Mouse (Mus musculus): ENCODE results near the gene Disp2.

Disp2 gene

GRCm38 (mm10) chr2:118756103-118756502 is 23.4 kb upstream of the Disp2 start:
- no peak for DNase-seq (ENCODE audit: low read depth, low spot score)

DNA sequence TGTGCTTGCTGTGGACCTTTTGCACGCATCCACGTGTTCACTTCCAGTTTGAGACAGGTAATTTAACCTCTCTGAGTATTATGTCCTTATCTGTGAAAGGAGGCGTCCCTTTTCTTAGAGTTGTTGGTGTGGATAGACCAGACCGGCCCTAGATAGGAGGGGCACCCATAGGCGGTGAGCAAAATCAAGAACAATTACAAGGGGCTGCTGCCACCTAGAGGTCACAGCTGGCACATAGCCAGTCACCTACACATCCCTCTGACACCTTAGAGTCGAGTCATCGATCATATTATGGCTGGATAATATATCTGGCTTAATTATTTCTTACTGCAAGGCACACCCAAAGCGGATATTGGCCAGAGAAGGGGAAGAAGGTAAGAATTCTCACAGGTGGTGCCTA is 19.7 kb upstream of the Disp2 start:
- peak; percentile 60 for DNase-seq (ENCODE audit: low read depth, low spot score)

DNA sequence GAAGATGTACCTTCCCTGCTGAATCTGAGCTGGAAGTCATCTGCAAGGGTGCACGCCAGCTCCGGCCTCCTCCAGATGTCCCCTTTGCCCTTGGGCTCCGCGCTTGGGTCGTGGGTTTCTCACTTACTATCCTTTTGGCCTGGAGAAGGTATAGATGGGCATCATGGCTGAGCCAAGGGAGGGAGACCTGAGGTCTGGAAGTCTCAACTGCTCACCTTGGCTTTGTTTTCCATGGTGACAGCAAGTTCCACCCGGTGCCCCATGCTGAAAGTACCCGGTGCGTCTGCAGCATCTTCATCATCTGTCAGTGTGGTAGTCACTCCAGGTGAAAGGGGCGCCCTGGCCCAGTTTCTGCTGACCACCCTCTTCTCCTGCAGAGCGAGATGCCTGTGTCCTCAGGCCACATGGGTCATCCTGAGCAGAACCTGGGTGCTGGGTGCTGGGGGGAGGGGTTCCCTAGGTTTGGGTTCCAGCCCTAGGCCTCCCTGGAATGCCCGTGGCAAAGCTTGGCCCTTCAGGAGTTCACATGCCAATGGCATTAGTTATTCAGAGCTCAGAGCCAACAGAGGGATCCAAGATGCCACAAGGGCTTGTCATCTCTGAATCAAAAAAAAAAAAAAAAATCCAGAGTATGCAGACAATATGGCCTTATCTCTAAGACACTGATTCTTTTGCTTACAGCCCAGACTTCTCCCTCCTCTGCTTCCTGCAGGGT is 19.1 kb upstream of the Disp2 start:
- DNase-seq (ENCODE audit: low read depth, low spot score), result no peak

GRCm38 (mm10) chr2:118761358-118761757 is 18.2 kb upstream of the Disp2 start:
- DNase-seq (ENCODE audit: low read depth, low spot score), result no peak

GRCm38 (mm10) chr2:118761906-118762783 is 17.4 kb upstream of the Disp2 start, which contains the start of gene Ccdc9b:
TSS of gene Ccdc9b (minus strand) at chr2:118762661.
- DNase-seq (ENCODE audit: low read depth, low spot score), result no peak

DNA sequence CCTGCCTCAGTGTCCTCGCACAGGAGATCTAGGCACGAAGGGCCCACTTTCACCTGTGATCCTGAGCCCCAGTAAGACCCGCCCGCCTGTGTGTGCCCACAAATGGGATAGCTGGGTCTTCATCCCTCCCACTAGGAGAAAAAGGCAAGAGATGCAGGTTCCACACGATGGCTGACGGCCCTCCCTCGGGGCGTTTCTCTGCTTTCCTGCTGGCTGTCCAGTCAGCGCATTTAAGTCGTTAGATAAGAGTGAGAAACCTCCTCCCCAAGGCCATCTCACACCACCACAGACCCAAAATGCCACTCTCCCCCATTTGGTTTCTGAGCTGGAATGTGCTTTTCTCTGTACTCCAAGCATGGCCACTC is 16.8 kb upstream of the Disp2 start:
- no peak for DNase-seq (ENCODE audit: low read depth, low spot score)

DNA sequence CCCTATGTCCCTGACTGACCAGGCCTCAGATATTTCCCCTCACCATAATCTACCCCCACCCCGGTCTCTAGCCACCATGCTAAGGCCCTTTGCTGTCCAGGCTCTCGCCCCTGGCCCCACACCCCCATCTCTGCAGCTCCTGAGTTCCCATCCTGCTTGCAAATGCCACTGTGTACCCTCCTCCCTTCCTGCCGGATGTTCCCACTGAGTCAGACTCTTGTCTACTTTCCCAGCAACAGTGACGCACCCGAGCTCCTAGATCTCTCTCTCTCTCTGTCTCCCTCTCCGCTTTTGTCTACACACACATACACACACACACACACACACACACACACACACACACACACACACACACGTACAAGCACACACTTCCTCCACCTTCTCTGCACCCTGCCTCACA is 16.1 kb upstream of the Disp2 start:
- DNase-seq (ENCODE audit: low read depth, low spot score), result no peak

GRCm38 (mm10) chr2:118764094-118764831 is 15.3 kb upstream of the Disp2 start:
- peak; percentile 67 for DNase-seq (ENCODE audit: low read depth, low spot score)

DNA sequence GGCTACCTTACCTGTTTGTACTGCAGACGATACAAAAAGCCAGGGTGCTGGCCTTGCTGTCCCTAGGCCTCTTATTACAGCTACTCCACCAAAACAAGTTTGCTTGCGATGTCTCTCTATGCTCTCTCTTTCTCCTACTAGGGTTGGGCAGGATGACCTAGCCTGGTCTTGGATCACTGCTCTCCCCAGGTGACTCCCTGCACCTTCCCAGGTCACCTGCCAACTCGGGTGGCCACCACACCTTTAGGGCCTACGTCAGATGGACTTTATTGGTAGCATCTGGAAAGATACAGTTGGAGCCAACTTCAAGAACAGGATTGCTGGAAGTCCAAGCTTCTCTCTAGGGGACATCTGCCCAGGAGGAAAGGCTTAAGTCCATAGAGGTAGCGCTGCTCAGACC is 14.6 kb upstream of the Disp2 start:
- no peak for DNase-seq (ENCODE audit: low read depth, low spot score)

- DNase-seq (ENCODE audit: low read depth, low spot score), result no peak
Measured at GRCm38 (mm10) chr2:118766041-118767033, 13.2 kb upstream of the Disp2 start.

DNA sequence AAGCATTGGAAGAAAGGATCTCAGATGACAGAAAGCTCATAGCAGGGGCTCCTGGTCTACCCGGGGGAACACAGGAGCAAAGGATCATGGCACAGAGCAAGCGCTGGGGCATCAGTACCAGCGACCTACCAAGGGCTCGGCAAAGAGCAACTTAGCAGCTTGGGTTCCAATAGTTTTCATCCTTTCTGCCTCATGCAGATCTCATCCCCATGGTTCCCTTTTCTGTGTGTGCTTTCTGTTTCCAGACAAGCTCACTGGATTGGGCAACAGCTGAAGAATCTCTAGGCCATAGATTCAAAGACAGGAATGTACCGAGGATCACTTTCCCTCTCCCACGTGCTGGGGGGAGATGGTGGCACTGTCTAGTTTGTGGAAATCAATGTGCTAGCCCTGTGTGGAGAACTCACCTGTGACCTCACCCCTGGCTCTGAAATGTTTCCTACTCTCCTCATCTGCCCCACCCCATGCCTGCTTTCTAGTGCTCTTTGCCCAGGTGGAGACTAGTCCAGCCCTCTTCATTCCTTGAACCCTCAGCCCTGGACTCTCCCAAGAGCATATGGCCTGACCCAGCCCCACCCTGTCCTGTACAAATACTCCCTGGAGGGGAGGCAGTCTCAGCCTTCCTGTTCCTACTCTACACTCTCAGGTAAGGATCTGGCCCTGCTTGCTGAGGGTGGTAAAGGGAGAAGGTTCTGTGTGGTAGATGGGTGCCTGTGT is 7.2 kb upstream of the Disp2 start, which contains the start of gene Phgr1:
TSS of gene Phgr1 (plus strand) at position 612 of the 717 bp plus-strand sequence.
- no peak for DNase-seq (ENCODE audit: low read depth, low spot score)

DNA sequence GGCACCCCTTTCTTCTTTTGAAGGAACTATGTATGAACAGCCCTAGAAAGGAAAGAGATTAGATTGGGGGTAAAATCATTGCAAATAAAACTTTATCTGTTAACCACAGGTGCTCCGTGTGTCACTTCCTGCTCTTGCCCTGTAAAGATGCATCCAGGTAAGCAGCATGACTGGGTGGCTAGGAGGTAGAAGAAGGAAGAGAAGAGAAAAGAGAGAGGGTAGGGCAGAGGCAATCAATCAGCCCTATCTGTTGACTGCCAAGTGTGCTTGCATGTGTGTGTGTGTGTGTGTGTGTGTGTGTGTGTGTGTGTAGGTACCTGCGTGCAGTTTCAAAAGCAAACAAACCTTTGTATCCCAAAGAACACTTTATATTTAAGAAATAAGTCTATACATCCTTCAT is 5.0 kb upstream of the Disp2 start:
- no peak for DNase-seq (ENCODE audit: low read depth, low spot score)

DNA sequence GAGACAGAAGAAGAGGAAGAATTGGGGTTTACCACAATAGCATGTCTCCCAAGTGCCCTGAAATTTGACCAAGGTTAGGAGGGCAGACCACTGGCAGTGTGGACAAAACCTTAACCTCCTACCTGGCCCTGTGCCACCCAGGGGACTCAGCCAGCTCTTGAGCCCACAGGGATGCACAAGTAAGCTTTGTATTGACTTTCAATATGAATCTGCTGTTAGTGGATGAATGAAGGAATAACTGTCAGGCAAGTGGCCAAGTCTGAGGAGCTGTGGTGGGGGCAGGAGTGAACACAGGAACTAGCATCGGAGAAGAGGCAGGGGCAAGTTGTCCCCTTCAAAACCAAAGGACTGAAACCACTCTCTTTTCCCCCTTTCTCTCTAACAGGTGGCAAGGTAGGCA is 4.1 kb upstream of the Disp2 start:
- no peak for DNase-seq (ENCODE audit: low read depth, low spot score)

DNA sequence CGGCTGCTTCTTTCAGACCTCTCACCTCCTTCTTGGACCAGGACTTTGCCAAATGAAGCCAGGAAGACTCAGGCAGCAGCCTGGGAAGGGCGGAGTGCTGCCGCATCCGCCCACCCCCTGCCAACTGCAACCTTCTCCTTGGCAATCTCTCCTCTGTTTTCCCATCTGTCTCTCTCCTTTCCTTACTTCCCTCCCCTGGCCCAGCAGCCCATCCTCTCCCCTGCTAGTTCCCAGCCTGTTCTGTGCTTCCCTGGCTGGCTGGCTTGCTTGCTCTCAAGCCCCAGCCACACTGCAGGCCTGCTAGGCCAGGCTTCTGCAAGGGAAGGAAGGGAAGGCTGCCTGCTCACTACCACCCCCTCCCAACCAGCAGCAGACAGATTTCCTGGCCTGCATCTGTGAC is 3.7 kb upstream of the Disp2 start:
- DNase-seq (ENCODE audit: low read depth, low spot score), result no peak

DNA sequence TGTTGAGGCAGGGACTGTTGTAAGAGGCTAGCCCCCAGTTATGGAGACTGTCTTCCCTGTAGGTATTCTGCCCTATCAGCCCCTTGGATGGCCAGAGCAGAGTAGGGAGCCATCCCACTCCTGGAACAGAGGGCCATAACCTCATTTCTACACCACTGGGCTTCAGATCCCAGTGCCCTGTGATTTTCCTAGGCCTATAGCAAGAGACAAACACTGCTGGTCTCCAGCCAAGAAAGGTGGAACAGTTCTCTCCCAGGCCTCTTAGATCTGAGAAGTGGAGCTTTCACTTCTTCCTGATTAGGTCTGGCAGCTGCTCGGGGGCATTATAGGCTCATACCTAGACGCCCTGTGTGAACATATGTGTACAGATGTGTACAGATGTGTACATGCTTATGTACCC is 3.2 kb upstream of the Disp2 start:
- DNase-seq (ENCODE audit: low read depth, low spot score), result no peak

DNA sequence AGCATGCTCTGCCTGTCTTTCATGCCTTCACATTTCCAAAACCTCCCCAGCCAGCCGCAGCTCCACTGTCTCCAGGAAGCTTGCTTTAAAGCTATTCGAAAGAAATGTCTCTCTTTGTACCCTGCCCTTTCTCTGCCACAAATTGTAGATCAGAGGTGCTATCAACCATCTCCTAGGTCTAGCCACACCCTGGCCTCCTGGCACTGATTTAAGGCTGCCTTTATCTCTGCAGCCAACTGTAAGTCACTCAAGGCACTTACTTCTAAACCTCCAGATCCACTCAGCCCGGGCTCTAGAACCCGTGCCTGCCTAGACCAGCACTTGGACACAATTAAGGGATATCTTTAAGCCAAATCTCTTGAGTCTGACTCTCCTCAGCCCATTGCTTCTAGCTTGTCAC is 1.1 kb upstream of the Disp2 start:
- no peak for DNase-seq (ENCODE audit: low read depth, low spot score)

GRCm38 (mm10) chr2:118779065-118779464 is 454 bp upstream of the Disp2 start:
- no peak for DNase-seq (ENCODE audit: low read depth, low spot score)

- DNase-seq (ENCODE audit: low read depth, low spot score), result no peak
Measured at GRCm38 (mm10) chr2:118781115-118781514, 1.6 kb downstream of the Disp2 start.

DNA sequence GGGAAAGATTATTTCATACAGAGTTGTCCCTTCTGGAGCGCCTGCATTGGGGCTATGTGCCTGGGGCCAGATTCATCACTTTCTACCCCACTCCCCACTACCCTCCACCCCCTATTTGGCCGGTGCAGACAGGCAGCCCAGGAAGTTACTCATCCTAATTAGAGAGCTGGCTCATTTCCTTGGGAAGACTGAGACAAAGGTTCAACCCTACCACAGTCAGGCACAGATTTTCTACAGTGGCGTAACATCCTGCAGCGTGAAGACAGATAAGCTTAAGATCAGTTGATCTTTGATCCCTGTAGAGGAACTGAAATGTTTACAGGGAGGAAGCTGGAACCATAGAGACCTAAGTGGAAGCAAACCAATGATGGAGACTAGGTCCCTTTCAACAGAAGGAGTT is 2.8 kb downstream of the Disp2 start:
- no peak for DNase-seq (ENCODE audit: low read depth, low spot score)

DNA sequence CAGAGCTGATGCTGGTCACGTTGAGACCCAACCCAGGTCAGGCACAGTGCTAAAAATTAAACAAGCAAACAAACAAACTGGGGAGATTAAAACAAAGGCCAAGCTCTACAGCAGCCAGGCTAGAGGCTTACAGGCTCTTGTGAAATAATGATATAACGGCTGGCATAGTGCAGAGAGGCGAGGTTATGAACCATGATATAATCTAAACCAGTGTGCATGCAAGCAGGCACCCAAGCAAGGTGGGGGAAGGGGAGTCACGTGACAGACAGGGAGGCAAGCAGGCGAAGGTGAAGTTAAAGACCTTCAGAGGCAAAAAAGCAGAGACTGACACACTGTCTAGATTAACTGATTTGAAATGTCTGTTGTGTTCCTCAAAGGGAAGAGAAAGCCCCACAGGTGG is 3.6 kb downstream of the Disp2 start:
- DNase-seq (ENCODE audit: low read depth, low spot score), result no peak
